ENCODE assay signal across 12 mouse cellular contexts in the genomic region with DNA sequence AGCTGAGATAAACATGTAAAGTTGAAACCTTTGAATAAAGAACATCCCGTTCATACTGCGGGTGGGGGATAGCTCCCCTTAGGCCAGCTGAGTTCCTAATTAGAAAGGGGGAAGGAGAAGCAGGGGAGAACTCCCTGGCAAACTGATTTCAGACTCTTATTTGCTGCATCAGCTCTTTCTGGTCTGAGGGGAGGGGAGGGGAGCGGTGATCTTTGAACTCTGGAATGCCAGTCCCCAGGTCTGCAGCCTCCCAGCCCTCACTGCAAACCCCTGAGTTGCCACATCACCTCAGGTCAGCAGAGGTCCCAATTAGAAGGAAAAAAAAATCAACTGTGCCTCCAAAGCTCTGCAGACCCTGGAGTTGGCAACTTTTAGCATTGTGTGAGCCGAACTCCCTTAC.
"Had no signal": no experiment of that assay in that cellular context is flagged by ENCODE, and none has a peak within 500 bp of the region (broad histone marks: within the 10 kb centered on the region; RNA-seq: fewer than 3 reads in every experiment).

No protein-coding gene starts in this region.

- DNase-seq: lung, adult 2 months; lung, postnatal 36 days; midbrain, embryonic 14.5 days; thymus, postnatal 14 days had no signal

- H3K4me1 ChIP-seq: limb, embryonic 12.5 days; neural tube, embryonic 12.5 days had no signal

- H3K4me3 ChIP-seq: layer of hippocampus, adult 2 months; limb, embryonic 12.5 days; midbrain, embryonic 10.5 days; neural tube, embryonic 12.5 days had no signal

- H3K9ac ChIP-seq: limb, embryonic 12.5 days; liver, embryonic 14.5 days; neural tube, embryonic 12.5 days had no signal

- H3K27ac ChIP-seq: kidney, postnatal 0 days; layer of hippocampus, adult 2 months; limb, embryonic 12.5 days; liver, embryonic 14.5 days; midbrain, embryonic 10.5 days; neural tube, embryonic 12.5 days; stomach, postnatal 0 days had no signal

- H3K9me3 ChIP-seq: limb, embryonic 12.5 days; midbrain, embryonic 10.5 days; neural tube, embryonic 12.5 days had no signal

- H3K36me3 ChIP-seq: limb, embryonic 12.5 days; midbrain, embryonic 10.5 days; neural tube, embryonic 12.5 days had no signal

- ATAC-seq: lung, postnatal 0 days had no signal

- H3K27me3 ChIP-seq: limb, embryonic 12.5 days; neural tube, embryonic 12.5 days had no signal

- H3K4me2 ChIP-seq: limb, embryonic 12.5 days; neural tube, embryonic 12.5 days had no signal
